Mouse (Mus musculus): ENCODE measurements around the gene Retn. TPM values are rescaled to one million over a fixed set of nuclear protein-coding genes. Genes with fewer than 3 reads are reported as not detected.

Gene Retn
- polyA plus RNA-seq, 1 experiment from 2014 or later, result 0.38 TPM

- ATAC-seq (ENCODE audit: insufficient number of reproducible peaks, insufficient read depth, low FRiP score, low TSS enrichment), result no peak
These were observed 29.0 kb downstream of the Retn start for GRCm38 (mm10) chr8:3684530-3684929.

GRCm38 (mm10) chr8:3685422-3685821 is 29.9 kb downstream of the Retn start:
- Histone ChIP-seq H3K9ac (no peak overlapping the region; the same call in 1 of the 2 replicates), H3K36me3 (peaks cover 9% of the 10 kb centered on the region; the same call in 1 of the 2 replicates), H3K27ac (no peak overlapping the region), H3K4me2 (replicated peaks) (no peak overlapping the region), H3K9me3 (no peaks in the 10 kb centered on the region), H3K4me1 (no peaks in the 10 kb centered on the region), H3K27me3 (0 out of 2 replicates have a peak, but pooled peaks cover 4% of the 10 kb centered on the region), H3K4me3 (no peak overlapping the region)
- WGBS, result 69% methylated on average over 5 of the region's 5 CpGs
- ATAC-seq (ENCODE audit: insufficient number of reproducible peaks, insufficient read depth, low FRiP score, low TSS enrichment), result no peak

More at GRCm38 (mm10) chr8:3684530-3684929, 29.0 kb downstream of the Retn start:
- H3K9me3 ChIP-seq, result no peaks in the 10 kb centered on the region
- H3K36me3 ChIP-seq, result peaks cover 18% of the 10 kb centered on the region
- H3K4me3 ChIP-seq, result no peak overlapping the region
- H3K4me1 ChIP-seq, result no peaks in the 10 kb centered on the region
- no peak overlapping the region for H3K4me2 ChIP-seq (replicated peaks)
- no peak overlapping the region for H3K9ac ChIP-seq
- no peaks in the 10 kb centered on the region for H3K27me3 ChIP-seq
- no peak overlapping the region for H3K27ac ChIP-seq

- ATAC-seq (ENCODE audit: insufficient number of reproducible peaks, insufficient read depth, low FRiP score, low TSS enrichment), result no peak
- H3K4me1 ChIP-seq, result no peaks in the 10 kb centered on the region
- H3K9me3 ChIP-seq, result no peaks in the 10 kb centered on the region
- H3K4me3 ChIP-seq, result no peak overlapping the region
- whole genome bisulfite sequencing, result 77% methylated on average over 6 of the region's 6 CpGs
- no peak overlapping the region for H3K27ac ChIP-seq
- H3K36me3 ChIP-seq, result no peaks in the 10 kb centered on the region; the same call in 1 of the 2 replicates
- H3K27me3 ChIP-seq, result 0 out of 2 replicates have a peak, but pooled peaks cover 4% of the 10 kb centered on the region
- no peak overlapping the region for H3K4me2 ChIP-seq (replicated peaks)
- no peak overlapping the region for H3K9ac ChIP-seq
These were observed 32.0 kb downstream of the Retn start for GRCm38 (mm10) chr8:3687537-3687936.

- H3K4me1 ChIP-seq, result no peaks in the 10 kb centered on the region
- 0 out of 2 replicates have a peak, but pooled peaks cover 4% of the 10 kb centered on the region for H3K27me3 ChIP-seq
- no peak for ATAC-seq (ENCODE audit: insufficient number of reproducible peaks, insufficient read depth, low FRiP score, low TSS enrichment)
- no peaks in the 10 kb centered on the region for H3K9me3 ChIP-seq
- H3K9ac ChIP-seq, result no peak overlapping the region
- H3K4me2 ChIP-seq (replicated peaks), result no peak overlapping the region
- no peaks in the 10 kb centered on the region for H3K36me3 ChIP-seq
- H3K27ac ChIP-seq, result no peak overlapping the region
- 78% methylated on average over 3 of the region's 3 CpGs for WGBS
- no peak overlapping the region for H3K4me3 ChIP-seq
These were observed 35.2 kb downstream of the Retn start for GRCm38 (mm10) chr8:3690774-3691173.

GRCm38 (mm10) chr8:3694121-3694520 is 38.6 kb downstream of the Retn start, which contains the start of gene Fcer2a:
TSS of gene Fcer2a (minus strand) at chr8:3694175.
- no peaks in the 10 kb centered on the region for H3K36me3 ChIP-seq
- no peak within 1 kb of the TSS for H3K9ac ChIP-seq
- 82% methylated on average over 3 of the region's 3 CpGs for WGBS

GRCm38 (mm10) chr8:3701491-3701890 is 45.9 kb downstream of the Retn start:
- no peaks in the 10 kb centered on the region for H3K27me3 ChIP-seq
- no peak for ATAC-seq (ENCODE audit: insufficient number of reproducible peaks, insufficient read depth, low FRiP score, low TSS enrichment)
- H3K4me1 ChIP-seq, result no peaks in the 10 kb centered on the region
- no peaks in the 10 kb centered on the region for H3K9me3 ChIP-seq
- no peak overlapping the region for H3K9ac ChIP-seq
- H3K4me3 ChIP-seq, result no peak overlapping the region
- no peak overlapping the region for H3K27ac ChIP-seq
- 97% methylated on average over 1 of the region's 1 CpGs for WGBS
- H3K4me2 ChIP-seq (replicated peaks), result no peak overlapping the region
- no peaks in the 10 kb centered on the region for H3K36me3 ChIP-seq

More at GRCm38 (mm10) chr8:3694121-3694520, 38.6 kb downstream of the Retn start, which contains the start of gene Fcer2a:
- no peak within 1 kb of the TSS for H3K4me3 ChIP-seq
- H3K27me3 ChIP-seq, result 0 out of 2 replicates have a peak, but pooled peaks cover 4% of the 10 kb centered on the region
- no peaks in the 10 kb centered on the region for H3K4me1 ChIP-seq
- H3K4me2 ChIP-seq (replicated peaks), result no peak within 1 kb of the TSS
- no peak for ATAC-seq (ENCODE audit: insufficient number of reproducible peaks, insufficient read depth, low FRiP score, low TSS enrichment)
- no peaks in the 10 kb centered on the region for H3K9me3 ChIP-seq
- no peak within 1 kb of the TSS for H3K27ac ChIP-seq

GRCm38 (mm10) chr8:3705711-3706110 is 50.1 kb downstream of the Retn start:
- Histone ChIP-seq H3K9ac (no peak overlapping the region), H3K9me3 (no peaks in the 10 kb centered on the region), H3K4me3 (no peak overlapping the region), H3K36me3 (no peaks in the 10 kb centered on the region), H3K27ac (no peak overlapping the region), H3K4me1 (no peaks in the 10 kb centered on the region), H3K4me2 (replicated peaks) (no peak overlapping the region), H3K27me3 (no peaks in the 10 kb centered on the region)
- ATAC-seq (ENCODE audit: insufficient number of reproducible peaks, insufficient read depth, low FRiP score, low TSS enrichment), result no peak
- WGBS, result 77% methylated on average over 4 of the region's 4 CpGs

- Histone ChIP-seq H3K4me3 (no peak overlapping the region), H3K9ac (no peak overlapping the region), H3K27ac (no peak overlapping the region), H3K36me3 (no peaks in the 10 kb centered on the region), H3K4me1 (no peaks in the 10 kb centered on the region), H3K9me3 (no peaks in the 10 kb centered on the region), H3K27me3 (no peaks in the 10 kb centered on the region), H3K4me2 (replicated peaks) (no peak overlapping the region)
- 64% methylated on average over 7 of the region's 7 CpGs for WGBS
- ATAC-seq (ENCODE audit: insufficient number of reproducible peaks, insufficient read depth, low FRiP score, low TSS enrichment), result no peak
These were observed 52.0 kb downstream of the Retn start for GRCm38 (mm10) chr8:3707611-3708010.

Other genes with a start within 250 kb of the Retn start
- 5.0 and 6.1 TPM in 2 replicates for gene Pex11g, start 188.1 kb upstream of the Retn start, polyA plus RNA-seq (2016; fragmentation: Nextera tagmentation; extraction: Ambion mirVana)
- 0.10 TPM in 1 of 2 replicates, not detected in the other for gene Tex45, start 184.9 kb upstream of the Retn start, polyA plus RNA-seq (2016; fragmentation: Nextera tagmentation; extraction: Ambion mirVana)
- 66.4 and 67.9 TPM in 2 replicates for gene Zfp358, start 162.6 kb upstream of the Retn start, polyA plus RNA-seq (2016; fragmentation: Nextera tagmentation; extraction: Ambion mirVana)
- 62.0 and 66.2 TPM in 2 replicates for gene Mcoln1, start 155.3 kb upstream of the Retn start, polyA plus RNA-seq (2016; fragmentation: Nextera tagmentation; extraction: Ambion mirVana)
- 29.0 and 29.6 TPM in 2 replicates for gene Pnpla6, start 140.4 kb upstream of the Retn start, polyA plus RNA-seq (2016; fragmentation: Nextera tagmentation; extraction: Ambion mirVana)
- gene C330021F23Rik, start 87.8 kb upstream of the Retn start, polyA plus RNA-seq (2016; fragmentation: Nextera tagmentation; extraction: Ambion mirVana), result 1.8 TPM in 2 replicates
- gene Camsap3, start 68.5 kb upstream of the Retn start, polyA plus RNA-seq (2016; fragmentation: Nextera tagmentation; extraction: Ambion mirVana), result 9.1 and 10.0 TPM in 2 replicates
- 65.1 and 66.7 TPM in 2 replicates for gene Xab2, start 34.5 kb upstream of the Retn start, polyA plus RNA-seq (2016; fragmentation: Nextera tagmentation; extraction: Ambion mirVana)
- gene Pet100, start 34.2 kb upstream of the Retn start, polyA plus RNA-seq (2016; fragmentation: Nextera tagmentation; extraction: Ambion mirVana), result 103 and 110 TPM in 2 replicates
- gene Pcp2, start 30.2 kb upstream of the Retn start, polyA plus RNA-seq (2016; fragmentation: Nextera tagmentation; extraction: Ambion mirVana), result 1.5 and 2.0 TPM in 2 replicates
- 27.4 and 28.8 TPM in 2 replicates for gene Stxbp2, start 24.8 kb upstream of the Retn start, polyA plus RNA-seq (2016; fragmentation: Nextera tagmentation; extraction: Ambion mirVana)
- 0.10 and 0.20 TPM in 2 replicates for gene Mcemp1, start 10.0 kb downstream of the Retn start, polyA plus RNA-seq (2016; fragmentation: Nextera tagmentation; extraction: Ambion mirVana)
- gene Fcor, start 16.6 kb downstream of the Retn start, polyA plus RNA-seq (2016; fragmentation: Nextera tagmentation; extraction: Ambion mirVana), result 11.5 and 16.5 TPM in 2 replicates
- 39.7 and 41.0 TPM in 2 replicates for gene Trappc5, start 20.5 kb downstream of the Retn start, polyA plus RNA-seq (2016; fragmentation: Nextera tagmentation; extraction: Ambion mirVana)
- gene Fcer2a, start 38.4 kb downstream of the Retn start, polyA plus RNA-seq (2016; fragmentation: Nextera tagmentation; extraction: Ambion mirVana), result 0.15 and 0.23 TPM in 2 replicates
- gene Clec4g, start 64.9 kb downstream of the Retn start, polyA plus RNA-seq (2016; fragmentation: Nextera tagmentation; extraction: Ambion mirVana), result not detected in 2 replicates
- not detected in 2 replicates for gene Cd209a, start 93.2 kb downstream of the Retn start, polyA plus RNA-seq (2016; fragmentation: Nextera tagmentation; extraction: Ambion mirVana)
- not detected in 2 replicates for gene Cd209e, start 198.5 kb downstream of the Retn start, polyA plus RNA-seq (2016; fragmentation: Nextera tagmentation; extraction: Ambion mirVana)
- gene Cd209d, start 222.8 kb downstream of the Retn start, polyA plus RNA-seq (2016; fragmentation: Nextera tagmentation; extraction: Ambion mirVana), result not detected in 2 replicates

Data from embryonic facial prominence, embryonic 12.5 days (tissue).